Mouse (Mus musculus) cortical plate, adult 2 months (tissue): ENCODE measurements around the gene Zfpl1.

Experiments
- CTCF ChIP-seq: fragments of 200-500 bp; IDR thresholded peaks from 2 replicates; pipeline ENCODE4 v1.5.1; 2011; ENCODE audit warnings: mild to moderate bottlenecking, control low read depth, low read length; ENCODE audit not compliant: insufficient read depth; ENCODE audit errors: extremely low read depth
- POLR2A ChIP-seq: fragments of 200-500 bp; IDR thresholded peaks from 2 replicates; pipeline ENCODE4 v1.6.1; 2011; ENCODE audit warnings: mild to moderate bottlenecking, low read length, control low read depth; ENCODE audit not compliant: insufficient read depth; ENCODE audit errors: extremely low read depth

- no peak for TF ChIP-seq CTCF
- TF ChIP-seq POLR2A = 0 out of 2 replicates have a peak, but pooled peaks have one; percentile 3
Observed at GRCm38 (mm10) chr19:6062418-6062817, 22.3 kb downstream of the Zfpl1 start.
